Mouse (Mus musculus) lung, postnatal 14 days (tissue): Measurements from ENCODE around the gene Slc9a8.
"Not testable (repeated sequence)": the region's sequence is repeated elsewhere in the genome, so short reads cannot be mapped to it uniquely, and the experiment has no call there.

Source experiments
- DNase-seq: peaks from one replicate; pipeline ENCODE4 v3.0.0; 2021

Gene Slc9a8

DNA sequence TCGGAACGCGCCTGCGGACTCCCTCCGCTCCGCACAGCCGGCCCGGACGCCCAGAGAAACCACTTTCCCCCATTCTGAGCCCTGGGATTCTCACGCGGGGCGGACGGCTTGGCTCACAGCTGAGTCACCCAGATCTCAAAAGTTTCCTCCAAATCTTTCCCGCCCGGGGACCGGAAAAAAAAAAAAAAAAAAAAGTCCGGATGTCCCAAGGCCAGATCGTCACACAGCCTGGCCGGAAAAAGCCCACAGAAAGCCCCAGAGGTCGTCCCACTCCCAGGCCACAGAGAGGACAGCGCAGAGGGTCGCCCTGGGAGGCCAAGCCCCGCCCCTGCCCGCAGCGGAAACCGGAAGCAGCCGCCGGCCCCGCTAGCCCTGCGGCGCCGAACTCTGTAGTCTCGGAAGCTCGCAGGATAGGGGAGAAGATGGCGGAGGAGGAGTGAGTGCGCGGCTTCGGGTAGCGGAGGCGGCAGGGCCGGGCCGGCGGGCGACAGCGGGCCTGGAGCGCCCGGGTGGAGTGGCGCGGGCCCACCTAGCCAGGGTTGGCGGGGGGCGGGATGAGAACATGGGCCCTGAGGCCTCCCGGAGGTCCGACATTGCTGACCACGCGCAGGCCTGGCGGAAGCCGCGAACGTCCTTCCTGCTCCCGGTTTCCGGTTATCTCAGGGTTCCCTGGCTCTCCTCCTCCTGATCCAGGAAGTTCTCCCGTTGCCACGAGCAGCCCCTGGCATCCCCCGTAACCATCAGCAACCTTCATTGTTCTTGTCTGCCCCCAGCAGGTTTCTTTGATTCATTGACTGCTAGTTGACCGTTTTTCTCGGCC lies at the start of gene Slc9a8:
TSS of gene Slc9a8 (plus strand) at position 383 of the 820 bp plus-strand sequence.
- peak; percentile 95 for DNase-seq

DNA sequence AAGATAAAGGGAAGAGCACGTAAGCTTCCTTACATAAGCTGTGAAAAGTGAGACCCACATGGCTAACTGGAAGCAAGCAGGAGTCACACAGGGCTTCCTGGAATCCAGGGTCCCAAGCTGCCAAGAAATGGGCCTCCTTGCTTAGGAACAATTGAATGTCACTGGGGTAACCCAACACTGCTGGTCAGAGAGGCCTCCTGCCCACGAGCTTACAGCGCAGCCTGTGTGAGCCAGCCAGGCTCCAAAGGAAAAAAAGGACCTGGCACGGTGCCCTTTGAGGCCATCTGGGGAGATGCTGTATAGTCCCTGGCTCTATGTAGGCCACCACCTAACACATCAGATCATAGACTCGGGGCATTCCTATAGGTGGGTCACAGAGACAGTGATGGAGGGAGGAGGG lies 48.2 kb upstream of the Slc9a8 start:
- no peak for DNase-seq

DNA sequence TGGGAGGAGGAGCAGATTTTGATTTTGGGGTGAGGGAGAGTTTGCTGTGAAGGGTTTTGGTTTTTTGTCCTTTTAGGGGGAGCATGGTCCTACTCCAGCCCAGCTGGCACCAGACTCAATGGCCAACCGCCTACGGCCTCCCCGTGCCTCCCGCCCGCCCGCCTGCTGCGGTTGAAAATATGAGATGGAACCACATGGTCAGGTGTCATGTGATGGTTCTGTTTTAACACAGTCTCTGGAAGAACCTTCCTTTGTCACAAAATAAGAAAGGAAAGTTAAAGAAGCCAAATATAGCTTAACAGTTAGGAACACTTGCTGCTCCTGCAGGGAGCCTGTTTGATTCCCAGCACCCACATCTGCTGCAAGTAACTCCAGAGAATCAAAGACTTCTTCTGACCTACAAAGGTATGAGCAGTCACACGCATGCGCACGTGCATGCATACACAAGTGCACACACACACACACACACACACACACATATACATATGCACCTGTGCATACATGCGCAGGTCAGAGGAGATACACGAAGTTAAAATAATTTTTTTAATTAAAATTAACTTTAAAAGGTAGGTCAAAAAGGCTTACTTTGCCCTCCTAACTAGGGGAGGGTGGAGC lies 47.2 kb upstream of the Slc9a8 start:
- DNase-seq, result no peak

DNA sequence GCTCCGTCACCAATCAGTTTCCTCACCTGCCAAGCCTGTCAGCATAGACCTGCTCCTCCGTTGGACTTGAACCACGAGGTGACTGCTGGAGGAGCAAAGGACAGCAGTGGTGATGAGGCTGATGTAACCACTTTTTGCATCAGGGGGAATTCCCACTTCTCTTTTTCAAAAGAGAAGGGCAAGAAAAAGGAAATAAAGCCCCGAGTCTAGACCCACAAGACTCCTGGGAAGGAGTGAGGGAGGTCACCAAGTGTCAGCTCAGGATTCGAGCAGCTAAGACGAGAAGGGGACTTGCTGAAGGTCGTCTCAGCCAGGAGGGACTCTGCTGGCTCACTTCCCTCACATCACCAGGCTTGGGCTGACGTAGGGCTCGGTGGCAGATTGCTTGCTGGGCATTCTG lies 46.4 kb upstream of the Slc9a8 start:
- no peak for DNase-seq

DNA sequence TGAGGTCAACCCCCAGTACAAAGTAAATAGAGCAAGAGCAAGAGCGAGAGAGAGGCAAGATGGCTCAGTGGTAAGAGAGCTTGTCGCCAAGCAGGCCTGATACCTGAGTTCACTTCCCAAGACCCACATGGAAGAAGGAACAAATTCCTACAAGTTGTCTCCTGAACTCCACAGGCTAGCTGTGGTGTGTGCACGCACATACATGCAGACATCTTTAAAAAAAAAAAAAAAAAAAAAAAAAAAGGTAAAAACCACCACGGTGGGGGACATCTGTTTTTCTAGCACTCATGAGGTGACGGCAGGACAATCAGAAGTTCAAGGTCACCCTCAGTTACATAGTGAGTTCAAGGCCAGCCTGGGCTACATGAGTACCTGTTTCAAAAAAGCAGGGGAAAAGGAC lies 45.8 kb upstream of the Slc9a8 start:
- no peak for DNase-seq

DNA sequence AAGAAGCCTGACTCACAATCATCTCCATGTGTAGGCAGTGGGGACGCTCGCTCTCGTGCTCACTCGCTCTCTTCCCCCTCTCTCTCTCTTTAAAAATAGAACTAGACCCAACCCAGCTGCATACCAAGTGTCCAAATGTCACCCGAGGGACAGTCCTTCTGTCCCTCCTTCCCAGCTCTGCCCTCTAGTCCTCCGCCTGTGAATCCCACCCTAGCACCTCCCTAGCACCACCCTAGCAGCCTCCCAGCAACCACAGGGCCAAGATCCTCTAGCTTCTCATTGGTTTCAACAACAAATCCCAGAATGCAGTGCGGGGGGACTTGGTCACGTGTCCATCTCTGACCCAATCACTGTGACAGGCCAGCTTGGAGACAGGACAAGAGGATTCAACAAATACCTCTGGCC lies 45.4 kb upstream of the Slc9a8 start:
- no peak for DNase-seq

DNA sequence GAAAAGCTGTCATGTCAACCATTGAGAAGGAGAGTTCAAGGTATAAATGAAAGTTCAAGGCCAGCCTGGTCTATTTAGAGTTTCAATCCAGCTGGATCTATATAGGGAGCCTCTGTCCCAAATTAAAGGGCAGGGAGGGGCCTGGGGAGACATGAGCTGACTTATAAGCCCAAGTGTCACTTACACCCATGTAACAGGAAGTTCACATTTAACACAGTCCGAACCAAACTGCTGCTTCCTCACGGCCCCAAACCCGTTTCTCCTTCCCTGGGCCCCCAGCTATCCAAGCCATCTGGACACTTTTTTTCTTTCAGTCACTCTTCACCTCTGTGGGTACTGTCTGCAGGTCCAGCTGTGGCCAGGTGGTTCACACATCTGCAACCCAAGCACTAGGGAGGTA lies 43.8 kb upstream of the Slc9a8 start:
- DNase-seq, result no peak

DNA sequence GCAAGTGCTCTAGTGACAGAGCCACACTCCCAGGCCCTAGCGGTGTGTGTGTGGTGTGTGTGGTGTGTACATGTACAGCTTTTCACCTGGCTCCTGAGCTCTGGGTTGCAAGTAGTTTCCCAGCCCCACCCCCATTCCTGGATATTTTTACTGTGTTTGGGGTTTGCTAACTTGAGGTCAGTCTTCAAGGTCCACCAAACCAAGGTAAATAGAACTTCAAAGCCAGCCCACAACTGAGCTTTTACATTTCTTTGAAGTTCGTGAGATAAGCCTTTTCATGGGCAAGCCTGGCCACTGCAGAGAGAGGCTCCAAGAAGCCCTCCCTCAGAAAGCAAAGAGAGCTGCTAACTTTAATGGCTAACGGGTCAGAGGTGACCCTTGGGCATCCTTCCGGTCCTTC lies 42.5 kb upstream of the Slc9a8 start:
- DNase-seq, result no peak

DNA sequence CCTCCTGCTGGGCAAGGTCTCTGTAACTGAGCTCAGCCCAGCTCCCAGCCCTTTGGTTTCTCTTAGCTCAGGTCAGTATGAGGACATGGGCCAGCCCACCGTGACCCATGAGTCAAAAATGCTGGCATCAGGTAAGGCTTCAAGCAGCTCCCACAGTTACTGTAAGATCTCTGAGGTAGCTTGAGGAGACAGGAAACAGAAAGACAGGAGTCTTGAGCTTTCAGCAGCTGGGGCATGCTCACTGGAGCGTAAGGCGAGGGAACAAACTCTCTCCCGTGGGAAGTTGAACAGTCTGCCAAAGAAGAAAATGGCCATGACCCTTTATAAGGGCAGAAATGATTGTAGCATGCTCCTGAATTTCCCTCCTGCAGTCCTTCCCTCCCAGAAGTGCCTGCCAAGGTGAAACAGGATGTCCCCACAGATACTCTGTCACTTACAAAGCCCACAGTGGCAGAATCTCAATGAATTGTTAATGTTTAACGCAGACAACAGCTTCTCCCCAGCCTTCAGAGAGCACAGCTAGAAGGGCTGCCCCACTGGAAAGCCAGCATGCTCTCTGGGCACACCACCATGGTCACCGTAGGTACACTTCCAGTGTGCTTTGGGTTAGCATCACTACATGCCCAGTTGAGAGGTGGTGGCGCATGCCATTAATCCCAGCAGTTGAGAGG lies 40.8 kb upstream of the Slc9a8 start:
- no peak for DNase-seq

DNA sequence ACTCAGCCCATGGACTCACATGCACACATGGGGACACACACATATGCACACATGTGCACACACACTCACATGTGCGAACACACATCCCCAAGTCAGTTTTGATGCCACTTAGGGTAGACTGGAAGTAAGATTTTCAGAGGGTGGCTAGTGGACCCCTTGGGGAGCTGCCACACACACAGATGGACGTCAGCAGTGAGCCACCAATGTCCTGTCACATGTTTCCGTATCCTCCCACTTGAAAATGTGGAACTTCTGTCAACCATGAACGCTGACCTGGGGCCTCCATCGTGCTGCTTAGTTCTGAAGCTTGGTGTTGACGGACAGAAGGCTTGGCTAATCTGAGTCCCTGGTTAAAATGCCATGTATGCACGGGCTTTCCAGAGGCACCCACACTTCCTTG lies 39.9 kb upstream of the Slc9a8 start:
- no peak for DNase-seq

DNA sequence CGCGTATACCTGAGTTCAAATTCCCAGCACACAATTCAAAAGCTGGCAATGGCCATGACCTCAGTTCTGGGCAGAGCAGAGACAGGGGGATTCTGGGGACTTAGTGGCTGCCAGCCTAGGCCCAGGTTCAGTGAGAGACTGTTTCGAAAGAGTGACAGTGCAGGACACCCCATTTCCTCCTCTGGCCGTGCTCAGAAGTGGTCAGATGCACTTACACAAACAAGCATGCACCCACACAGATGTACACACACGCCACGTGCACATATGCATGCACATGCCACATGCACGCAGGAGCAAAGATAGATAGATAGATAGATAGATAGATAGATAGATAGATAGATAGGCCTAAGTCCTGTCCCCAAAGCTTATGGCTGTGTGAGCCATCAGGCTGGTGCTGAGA lies 39.1 kb upstream of the Slc9a8 start:
- no peak for DNase-seq

DNA sequence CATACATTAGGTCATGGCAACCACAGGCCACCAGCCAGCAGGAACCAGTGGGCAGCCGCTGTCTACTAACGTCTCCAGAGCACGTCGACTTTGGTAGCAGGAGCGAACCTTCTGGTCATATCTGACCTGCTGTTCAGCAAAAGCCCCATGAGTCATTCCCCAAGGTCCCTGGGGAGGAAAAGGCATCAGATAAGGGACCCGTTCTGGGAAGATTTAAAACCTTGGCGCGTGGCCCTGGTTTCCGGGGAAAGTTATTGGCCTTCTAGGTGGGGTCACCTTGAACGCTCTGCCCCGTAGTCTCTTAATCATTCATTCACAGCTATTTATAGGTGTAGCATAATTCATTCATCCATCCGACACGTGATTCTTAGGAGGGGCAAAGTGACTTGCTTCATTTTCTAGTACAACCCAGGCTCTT lies 37.8 kb upstream of the Slc9a8 start:
- no peak for DNase-seq

DNA sequence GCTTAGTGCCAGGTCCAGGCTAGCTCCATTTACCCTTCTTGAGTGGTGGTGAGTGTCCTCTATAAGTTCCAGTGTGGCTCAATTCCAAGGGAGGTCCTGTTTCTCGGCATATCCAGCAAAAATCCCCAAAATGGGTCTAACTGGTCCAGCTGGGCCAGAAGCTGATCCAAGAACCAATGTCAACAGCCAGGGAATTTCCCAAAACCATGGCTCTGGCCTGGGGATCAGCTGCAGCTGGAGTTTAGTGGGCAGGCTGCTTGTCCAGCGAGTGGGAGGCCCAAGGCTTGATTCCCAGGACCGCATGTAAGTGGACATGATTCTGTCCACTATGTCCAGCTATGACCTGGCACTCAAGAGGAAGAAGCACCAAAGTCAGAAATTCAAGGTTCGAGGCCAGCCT lies 35.1 kb upstream of the Slc9a8 start:
- no peak for DNase-seq

DNA sequence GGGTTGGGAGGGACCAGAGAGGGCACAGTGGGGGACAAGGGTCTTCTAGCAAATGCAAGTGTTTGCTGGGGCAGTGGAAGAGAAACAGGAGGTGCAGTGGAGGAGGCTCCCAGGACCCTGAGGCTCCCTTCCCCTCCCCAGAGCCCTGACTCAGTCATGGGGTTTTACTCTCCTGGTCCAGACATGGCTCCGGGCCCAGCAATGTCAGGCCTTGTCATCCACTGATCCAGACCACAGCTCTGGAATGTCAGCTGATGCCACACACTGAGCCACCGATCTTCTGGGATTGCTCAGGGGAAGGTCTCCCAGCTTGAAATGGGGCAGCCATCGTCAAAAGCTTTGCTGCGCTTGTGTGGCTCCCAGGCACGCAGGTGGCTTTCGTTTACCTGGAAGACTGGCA lies 34.5 kb upstream of the Slc9a8 start:
- DNase-seq, result no peak

DNA sequence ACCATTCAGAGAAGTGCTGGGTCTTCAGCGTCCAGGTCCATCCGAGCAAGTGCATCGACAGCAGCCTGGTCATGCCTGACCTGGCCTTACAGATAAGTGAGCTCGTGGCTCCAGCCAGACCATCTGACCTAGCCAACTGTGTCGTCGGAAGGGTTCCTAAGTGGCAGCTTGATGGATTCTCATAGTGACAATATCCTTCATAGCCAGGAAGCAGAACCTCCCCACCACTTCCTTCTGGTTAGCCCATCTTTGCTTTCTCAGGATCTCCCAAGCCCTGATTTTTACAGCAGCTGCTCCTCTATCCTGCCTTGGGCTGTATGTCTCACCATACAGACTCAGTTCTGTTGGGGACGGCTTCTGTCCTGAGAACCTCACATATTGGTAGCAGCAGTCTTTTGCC lies 27.1 kb upstream of the Slc9a8 start:
- no peak for DNase-seq

DNA sequence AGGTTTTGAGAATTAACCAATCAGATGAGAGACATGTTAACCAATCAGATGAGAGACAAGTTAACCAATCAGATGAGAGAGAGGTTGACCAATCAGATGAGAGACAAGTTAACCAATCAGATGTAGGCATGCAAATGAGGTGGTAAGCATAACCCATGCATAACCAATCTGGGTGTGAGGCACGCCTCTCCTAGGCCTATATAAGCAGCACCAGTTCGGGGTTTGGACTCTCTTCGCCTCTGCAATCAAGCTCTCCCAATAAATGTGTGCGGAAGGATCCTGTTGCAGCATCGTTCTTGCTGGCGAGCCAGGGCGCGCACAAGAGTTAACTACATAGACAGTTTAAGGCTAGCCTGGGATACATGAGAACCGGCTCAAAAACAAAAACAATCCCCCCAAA lies 25.1 kb upstream of the Slc9a8 start:
- DNase-seq, result not testable (repeated sequence)

DNA sequence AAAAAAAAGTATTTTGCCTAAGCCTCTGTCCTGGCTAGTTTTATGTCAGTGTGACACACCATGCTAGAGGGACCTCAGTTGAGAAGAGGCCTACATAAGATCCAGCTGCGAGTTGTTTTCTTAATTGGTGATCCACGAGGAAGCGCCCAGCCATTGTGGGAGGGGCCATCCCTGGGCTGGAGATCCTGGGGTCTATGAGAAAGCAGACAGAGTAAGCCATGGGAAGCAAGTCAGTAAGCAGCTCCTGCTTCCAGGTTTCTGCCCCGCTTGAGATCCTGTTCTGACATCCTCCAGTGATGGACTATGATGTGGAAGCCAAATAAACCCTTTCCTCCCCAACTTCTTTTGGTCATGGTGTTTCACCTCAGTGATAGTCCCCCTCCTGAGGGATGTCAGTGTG lies 22.5 kb upstream of the Slc9a8 start:
- DNase-seq, result no peak

DNA sequence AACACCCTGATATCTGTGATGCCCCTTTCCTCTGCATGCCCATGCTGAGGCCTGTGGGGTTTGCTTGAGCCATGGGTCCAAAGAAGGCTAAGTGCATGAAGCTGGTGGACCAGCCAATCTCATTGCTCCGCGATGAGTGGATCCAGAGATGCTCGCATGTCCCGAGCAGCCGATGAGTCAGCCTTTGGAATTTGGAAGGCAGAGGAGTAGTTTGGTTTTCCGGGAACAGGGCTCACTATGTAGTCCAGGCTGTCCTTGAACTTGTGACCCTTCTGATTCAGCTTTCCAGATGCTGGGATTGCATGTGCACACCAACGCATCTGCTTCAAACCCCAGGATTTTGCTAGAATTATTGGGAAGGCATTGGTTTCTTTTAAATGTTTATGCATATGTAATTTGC lies 21.9 kb upstream of the Slc9a8 start:
- no peak for DNase-seq

DNA sequence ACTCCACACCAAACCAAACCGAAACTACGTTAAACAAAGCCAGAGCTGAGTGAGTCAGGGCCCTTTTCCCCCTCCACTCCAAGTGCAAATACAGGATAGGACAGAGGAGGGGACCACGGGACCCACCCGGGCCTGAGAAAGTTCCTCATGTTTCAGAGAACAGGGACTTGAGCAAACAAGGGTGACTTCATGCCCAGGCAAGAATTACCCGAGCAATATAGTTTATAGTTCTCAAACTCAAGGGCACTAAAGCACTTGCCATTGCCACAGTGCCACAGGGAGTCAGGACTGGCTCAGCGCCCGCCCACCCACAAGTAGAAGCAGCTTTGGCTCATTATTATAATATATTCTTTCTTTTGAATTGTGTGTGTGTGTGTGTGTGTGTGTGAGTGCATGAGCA lies 18.4 kb upstream of the Slc9a8 start:
- DNase-seq, result peak; percentile 33

DNA sequence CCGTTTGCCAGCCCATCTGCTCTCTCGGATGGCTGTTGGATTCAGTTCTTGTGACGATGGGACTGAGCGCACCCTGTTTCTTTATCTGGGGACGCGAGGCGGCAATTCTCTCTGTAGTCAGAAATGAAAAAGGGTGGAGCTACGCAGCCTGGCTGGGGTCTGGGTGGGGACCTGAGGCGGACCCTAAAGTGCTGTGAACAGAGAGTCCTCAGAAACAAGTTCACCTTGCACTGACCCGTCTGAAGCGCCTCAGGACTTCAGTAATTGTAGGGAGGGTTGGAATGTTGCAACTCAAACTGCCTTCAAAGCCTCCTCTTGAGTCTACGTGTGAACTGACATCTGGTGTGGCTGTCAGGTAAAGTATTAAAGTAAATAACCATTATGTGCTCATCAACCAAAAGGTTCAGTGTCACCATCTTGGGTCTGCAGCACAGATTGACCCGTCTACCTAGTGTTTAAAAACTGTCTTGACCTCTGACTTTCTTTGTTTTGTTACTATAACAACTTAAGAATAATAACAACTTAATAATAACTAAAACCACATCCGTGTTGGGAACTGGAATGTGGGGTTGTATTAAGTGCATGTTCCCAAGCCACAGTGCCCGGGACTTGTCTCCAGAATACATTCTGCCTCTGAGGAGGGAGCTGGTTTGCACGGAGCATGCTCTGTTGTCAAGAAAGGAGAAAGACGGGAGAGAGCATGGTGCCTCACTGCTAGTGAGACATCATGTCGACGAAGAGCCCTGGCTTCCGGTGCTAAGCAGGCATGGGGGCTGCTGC lies 16.2 kb upstream of the Slc9a8 start:
- no peak for DNase-seq

DNA sequence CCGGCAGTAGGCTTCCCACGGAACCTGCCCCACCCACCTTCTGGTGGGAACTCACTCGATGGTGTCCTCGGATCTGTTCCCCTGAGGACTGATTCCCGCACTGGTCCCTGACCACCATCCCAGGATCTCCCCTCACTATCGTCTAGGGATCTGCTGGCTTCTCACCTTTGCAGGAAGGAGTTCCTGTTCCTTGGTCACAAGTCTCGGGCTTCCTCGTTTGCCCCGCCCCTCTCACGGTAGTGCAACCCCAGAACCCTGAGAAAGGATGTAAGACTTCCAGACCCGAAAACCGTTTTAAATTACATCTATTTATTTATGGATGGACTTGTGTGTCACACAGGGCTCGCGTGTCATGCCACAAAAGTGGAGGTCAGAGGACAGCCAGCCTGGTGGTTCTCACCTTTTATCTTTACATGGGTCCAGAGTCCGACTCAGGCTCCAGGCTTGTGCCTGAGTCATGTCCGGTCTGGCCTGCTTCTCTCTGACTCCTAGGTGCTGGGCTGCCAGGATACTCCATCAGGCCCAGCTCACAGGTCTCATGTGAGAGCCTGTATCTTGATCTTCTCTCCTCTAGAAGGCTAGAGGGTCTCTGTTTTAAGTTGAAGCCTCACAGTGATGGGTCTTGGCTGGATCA lies 14.1 kb upstream of the Slc9a8 start:
- DNase-seq, result no peak

DNA sequence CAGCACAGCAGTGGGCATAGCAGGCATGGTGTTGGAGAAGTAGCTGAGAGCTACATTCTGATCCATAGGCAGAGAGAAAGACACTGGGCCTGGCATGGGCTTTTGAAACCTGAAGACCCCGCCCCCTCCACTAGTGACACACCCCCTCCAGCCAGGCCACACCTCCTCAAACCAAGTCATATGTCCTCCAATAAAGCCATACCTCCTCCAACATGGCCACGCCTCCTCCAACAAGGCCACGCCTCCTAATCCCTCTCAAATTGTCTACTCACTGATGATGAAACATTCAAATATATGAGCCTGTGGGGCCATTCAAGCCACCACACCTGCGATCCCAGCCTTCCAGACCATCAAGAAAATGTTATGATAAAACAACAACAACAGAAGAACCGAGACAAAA lies 7.1 kb upstream of the Slc9a8 start:
- DNase-seq, result no peak

DNA sequence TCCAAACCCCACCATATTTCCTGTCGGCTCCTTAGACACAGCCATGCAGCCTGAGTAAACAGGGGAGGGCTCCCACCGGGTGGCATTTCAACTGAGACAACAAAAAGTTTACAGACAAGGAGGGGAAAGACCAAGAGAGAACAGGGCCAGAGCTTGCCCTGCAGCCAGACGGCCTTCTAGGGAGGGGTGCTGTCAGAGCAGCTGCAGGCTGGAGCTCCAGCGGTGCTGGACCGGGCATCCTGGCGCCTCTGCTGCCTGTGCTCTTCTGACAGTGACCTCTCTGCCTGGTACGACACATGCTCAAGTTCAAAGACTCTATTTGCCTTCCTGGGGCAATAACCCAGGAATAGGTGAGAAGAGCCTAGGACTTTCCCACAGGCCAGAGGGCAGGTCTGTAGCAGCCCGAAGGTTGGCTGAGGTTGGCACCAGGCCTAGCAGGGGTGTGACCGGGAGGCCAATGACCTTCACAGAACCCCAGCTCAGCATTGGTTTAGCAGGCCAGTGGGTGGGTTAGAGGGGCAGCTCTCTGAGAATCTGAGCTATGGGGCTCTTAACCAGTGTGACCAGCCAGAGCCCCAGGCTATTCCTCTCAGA lies 5.4 kb upstream of the Slc9a8 start:
- no peak for DNase-seq
